Mouse (Mus musculus) cerebellum, adult 2 months (tissue): ENCODE results near the gene Pgam1.

ENCODE experiments used
- CTCF ChIP-seq: fragments of 200-500 bp; IDR thresholded peaks from 2 replicates; pipeline ENCODE4 v1.5.1; 2011; ENCODE audit warnings: low read depth, mild to moderate bottlenecking, control low read depth, low read length, moderate library complexity, borderline replicate concordance; ENCODE audit not compliant: insufficient read depth
- POLR2A ChIP-seq: fragments of 200-500 bp; IDR thresholded peaks from 2 replicates; pipeline ENCODE4 v1.6.1; 2011; ENCODE audit warnings: low read length, control low read depth, borderline replicate concordance; ENCODE audit not compliant: insufficient read depth

- TF ChIP-seq CTCF: no peak
- peak; percentile 81 for TF ChIP-seq POLR2A
These were observed 21.7 kb downstream of the Pgam1 start, which contains the start of the genes Exosc1 and Zdhhc16 for GRCm38 (mm10) chr19:41933179-41934086.
